8 mouse cellular contexts compared by ENCODE assay signal in genomic region chr15:83432231-83433031, GRCm38 (mm10). TPM values are rescaled to one million over a fixed set of nuclear protein-coding genes. Genes with fewer than 3 reads are reported as not detected.
DNase-seq lines count a peak whose midpoint lies in the region; ATAC-seq and TF ChIP-seq lines count a peak whose summit lies in the region.

No protein-coding gene starts in this region.

- H3K9ac ChIP-seq in kidney, postnatal 0 days (ENCODE audit: low read depth, low read length), result 0 out of 2 replicates have a peak overlapping the region, but pooled peaks have one; percentile 49

- peak; percentile 7; the same call in 1 of the 2 replicates for TF ChIP-seq CTCF in kidney, postnatal 0 days (IDR thresholded peaks at IDR 0.05; ENCODE audit: low read depth)

- H3K27me3 ChIP-seq in kidney, postnatal 0 days (ENCODE audit: insufficient read depth, low read length), result no peaks in the 10 kb centered on the region

- peaks cover 27% of the 10 kb centered on the region for H3K4me1 ChIP-seq in kidney, postnatal 0 days (replicated peaks; ENCODE audit: insufficient read depth, low read length)

- no peaks in the 10 kb centered on the region for H3K36me3 ChIP-seq in kidney, postnatal 0 days (ENCODE audit: insufficient read depth, low read length)

- ATAC-seq in kidney, postnatal 0 days (replicated peaks; ENCODE audit: low FRiP score, low read depth), result peak; percentile 71; the same call in 1 of the 2 replicates

- 25% methylated on average over 15 of the region's 15 CpGs for WGBS in kidney, postnatal 0 days

- peak overlapping the region; percentile 19 for H3K4me2 ChIP-seq in kidney, postnatal 0 days (ENCODE audit: low read length)

- DNase-seq in ES-CJ7 (ENCODE audit: low read depth, low spot score), result peak; percentile 43
- DNase-seq in adrenal gland, postnatal 25 days, result peak; percentile 34
- peak; percentile 79 for DNase-seq in heart, adult 8-10 months (ENCODE audit: low spot score)
- peak; percentile 72 for DNase-seq in kidney, postnatal 0 days (ENCODE audit: low spot score)
- DNase-seq in lung, postnatal 4 days, result peak; percentile 67 to 69
- DNase-seq in frontal cortex, postnatal 10 days (ENCODE audit: low spot score in 2 of 2), result no peak
- DNase-seq in layer of hippocampus, adult 8-10 months (ENCODE audit: low spot score in 2 of 2), result no peak
- DNase-seq in urinary bladder, postnatal 14 days (ENCODE audit: low spot score), result no peak

- no peak overlapping the region for H3K4me3 ChIP-seq in kidney, postnatal 0 days (replicated peaks; ENCODE audit: low read depth, low read length)

- H3K9me3 ChIP-seq in kidney, postnatal 0 days (replicated peaks; ENCODE audit: low read length), result no peaks in the 10 kb centered on the region

- H3K27ac ChIP-seq in kidney, postnatal 0 days, result peak overlapping the region; percentile 92

RNA-seq across cellular contexts. Expression of gene Pacsin2, which starts 32.0 kb away (rescaled TPM):
- 80.8 and 94.8 TPM in 2 replicates for total RNA-seq in adrenal gland, postnatal 25 days (2021)
- total RNA-seq in heart, adult 8-10 months (2022), result 100 to 1,000 TPM; 209 to 267 (median 247) TPM
- polyA plus RNA-seq in kidney, postnatal 0 days (2015; fragmentation: Nextera tagmentation; extraction: Ambion mirVana), result 61.3 and 68.5 TPM in 2 replicates
- total RNA-seq in layer of hippocampus, adult 8-10 months (2022), result 100 to 1,000 TPM in 3 of 4 experiments, 10 to 100 TPM in 1; 95.2 to 112 (median 106) TPM

Comparison
In these comparisons a context has a peak if more than half of its experiments do, and no peak if none do; other contexts are left out.
1. DNase-seq: peak in ES-CJ7 (single experiment), adrenal gland, postnatal 25 days (single experiment), heart, adult 8-10 months (single experiment), kidney, postnatal 0 days (single experiment) and lung, postnatal 4 days (2 of 2); none in frontal cortex, postnatal 10 days (0 of 2), layer of hippocampus, adult 8-10 months (0 of 2) and urinary bladder, postnatal 14 days (single experiment).